Mouse (Mus musculus) mesoderm, embryonic 11.5 days (tissue): ENCODE results near the gene Tbc1d22a.

Experiments used
- DNase-seq: peaks from one replicate; pipeline ENCODE4 v3.0.0-alpha.2; 2012; ENCODE audit warnings: low read depth, low spot score

Tbc1d22a gene

DNA sequence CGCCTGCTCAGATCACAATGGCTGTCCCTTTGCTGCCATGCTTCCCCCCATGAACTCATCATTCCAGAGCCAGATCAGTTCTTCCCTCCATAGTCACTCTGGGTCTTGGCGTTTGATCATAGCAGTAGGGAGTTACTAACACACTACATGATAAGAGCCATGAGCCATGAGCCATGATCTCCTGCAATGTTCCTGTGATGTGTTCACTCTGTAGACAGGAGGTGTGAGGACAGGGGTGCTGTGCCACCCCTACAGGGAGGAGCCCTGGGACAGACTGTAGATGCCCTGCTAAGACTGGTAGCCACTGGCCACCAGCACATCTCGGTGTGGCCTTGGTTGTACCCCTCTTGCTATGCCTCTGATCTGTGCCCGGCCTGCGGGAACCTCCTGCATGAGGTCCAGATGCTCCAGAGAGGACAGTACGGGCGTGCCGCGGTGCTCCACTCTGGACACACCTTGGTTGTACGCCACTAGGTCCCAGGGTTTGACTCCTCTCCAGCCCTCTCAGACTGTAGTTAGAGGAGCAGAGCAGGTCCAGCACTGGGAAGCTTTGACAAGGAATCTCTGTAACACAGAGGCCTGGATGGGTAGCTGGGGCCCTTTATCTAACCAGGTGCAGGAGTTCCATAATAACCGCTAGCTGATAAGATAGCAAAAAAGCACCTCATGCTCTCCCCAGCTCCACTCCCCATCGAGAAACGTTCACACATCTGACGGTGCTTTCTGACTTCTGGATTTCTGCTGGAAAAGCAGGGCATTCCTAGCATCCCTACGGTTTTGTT, 224.9 kb downstream of the Tbc1d22a start:
- no peak for DNase-seq

DNA sequence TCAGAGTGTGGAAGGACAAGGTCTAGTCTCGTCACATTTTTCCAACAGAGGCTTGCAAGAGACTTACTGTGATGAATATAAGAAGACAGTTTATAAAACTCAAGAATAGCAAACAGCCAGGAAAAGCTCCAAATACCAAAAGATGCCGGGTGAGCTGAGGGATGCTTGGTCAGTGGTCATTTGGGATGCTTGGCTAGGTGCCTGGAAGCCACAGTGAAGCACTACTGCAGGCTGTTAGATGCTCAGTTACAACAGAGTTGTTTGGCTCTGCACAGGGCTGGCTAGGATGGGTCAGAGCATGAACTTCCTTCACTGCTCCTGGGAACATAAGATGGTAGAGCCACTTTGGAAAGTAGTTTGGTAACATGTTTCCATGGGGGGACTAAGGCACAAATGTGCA, 230.0 kb downstream of the Tbc1d22a start:
- DNase-seq: no peak

DNA sequence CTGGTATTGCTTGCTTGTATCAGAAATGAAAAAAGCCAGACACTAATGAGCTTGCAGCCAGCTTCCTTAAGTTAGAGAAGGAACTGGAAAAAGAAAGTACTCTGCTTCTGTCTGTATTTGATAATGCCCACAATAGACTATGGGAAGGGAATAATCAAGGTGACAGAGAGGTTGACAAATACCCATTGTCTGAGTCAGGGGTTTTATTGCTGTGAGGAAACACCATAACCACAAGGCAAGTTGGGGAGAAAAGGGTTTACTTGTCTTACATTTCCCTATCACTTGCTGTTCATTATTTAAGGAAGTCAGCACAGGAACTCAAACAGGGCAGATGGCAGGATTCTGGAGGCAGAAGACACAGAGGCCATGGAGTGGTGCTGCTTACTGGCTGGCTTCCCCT, 231.8 kb downstream of the Tbc1d22a start:
- no peak for DNase-seq

DNA sequence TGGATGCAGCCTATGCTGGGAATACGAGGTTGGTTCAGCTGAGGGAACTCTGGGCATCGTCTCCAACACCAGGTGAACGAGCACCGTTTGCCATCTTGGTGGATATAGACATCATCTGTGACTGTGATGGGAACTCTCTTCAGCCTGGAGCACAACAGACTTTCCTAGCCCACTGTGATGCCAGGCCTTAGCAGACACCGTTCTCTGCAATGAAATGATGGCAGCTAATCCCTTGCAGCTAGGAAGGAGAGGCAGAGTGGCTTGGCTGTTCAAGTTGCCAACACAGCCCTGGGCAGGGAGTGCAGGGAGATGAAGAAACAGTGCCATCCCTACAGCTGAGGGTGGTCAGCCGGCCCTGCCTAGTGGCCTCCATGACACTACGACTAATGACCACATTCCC, 233.0 kb downstream of the Tbc1d22a start:
- no peak for DNase-seq

DNA sequence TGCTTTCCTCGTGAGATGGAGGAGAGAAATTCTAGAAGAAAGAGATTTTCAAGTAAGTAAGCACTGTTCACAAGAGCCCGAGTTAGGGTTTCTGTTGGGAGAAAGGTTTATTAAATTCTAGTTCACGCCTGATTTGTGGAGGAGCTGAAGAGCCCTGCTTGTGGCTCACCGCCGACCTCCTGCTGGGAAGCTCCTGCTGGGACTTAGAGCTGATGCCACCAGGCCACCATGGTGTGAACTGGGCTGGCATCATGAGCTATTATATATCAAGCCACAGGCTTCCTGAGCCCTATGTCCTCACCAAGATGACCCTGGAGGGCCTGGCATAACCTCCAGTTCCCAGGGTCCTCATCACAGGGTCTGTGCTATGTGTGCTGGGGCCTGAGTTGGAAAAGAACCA, 235.0 kb downstream of the Tbc1d22a start:
- no peak for DNase-seq

DNA sequence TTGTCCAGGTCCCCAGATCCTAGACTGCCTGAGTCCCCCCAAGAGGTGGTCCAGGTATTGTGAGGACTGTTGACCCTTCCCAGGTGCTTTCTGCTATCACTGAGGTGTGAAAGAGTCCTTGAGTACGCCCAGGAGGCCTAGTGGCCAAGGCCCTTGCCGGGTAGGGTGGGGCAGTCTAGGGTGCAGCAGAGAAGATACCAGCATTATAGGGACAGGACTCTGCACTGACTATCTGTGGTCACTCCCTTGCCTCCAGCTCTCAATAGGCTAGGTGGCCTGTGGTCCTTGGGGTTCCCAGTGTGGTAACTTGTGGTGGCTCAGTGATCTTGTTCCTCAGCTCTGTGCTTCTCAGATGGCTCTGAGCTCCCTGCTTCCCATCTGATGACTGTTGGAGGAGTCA, 235.5 kb downstream of the Tbc1d22a start:
- no peak for DNase-seq

DNA sequence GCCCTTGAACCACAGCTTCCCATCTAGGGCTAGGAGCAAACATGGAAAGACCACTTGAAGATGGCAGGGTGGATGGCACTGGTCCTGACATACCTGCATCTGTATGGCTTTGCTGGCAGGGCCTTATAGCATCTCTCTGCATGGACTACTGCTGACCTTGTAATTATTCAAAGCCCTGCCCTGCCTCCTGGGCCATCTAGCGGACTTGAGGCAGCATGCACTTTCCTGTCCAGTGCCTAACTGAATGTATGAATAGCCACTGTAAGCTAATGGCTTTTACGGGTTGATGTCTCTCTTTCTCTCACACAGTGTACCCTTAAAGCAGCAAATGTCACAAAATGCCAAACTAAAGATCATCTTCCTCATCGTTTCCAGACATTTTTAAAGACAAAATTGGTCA, 245.2 kb downstream of the Tbc1d22a start:
- DNase-seq: no peak

DNA sequence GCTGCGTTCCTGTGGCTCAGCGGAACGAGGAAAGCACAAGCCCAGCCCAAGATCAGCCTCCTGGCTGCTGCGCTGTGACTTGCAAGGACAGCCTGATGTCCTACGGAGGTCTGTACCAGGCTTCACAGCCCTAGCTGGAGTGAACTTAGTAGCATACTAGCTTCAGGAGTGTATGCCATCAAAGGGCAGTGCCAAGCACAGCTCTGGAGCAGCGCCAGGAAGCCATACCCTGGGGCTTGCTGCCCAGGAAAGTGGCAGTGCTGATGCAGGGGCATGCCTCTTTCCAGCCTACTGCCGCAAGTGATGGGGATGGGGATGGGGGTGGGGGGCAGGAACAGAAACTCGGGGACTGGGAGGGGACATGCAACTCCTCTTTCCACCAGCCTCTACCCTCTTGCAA, 248.4 kb downstream of the Tbc1d22a start:
- DNase-seq: no peak

DNA sequence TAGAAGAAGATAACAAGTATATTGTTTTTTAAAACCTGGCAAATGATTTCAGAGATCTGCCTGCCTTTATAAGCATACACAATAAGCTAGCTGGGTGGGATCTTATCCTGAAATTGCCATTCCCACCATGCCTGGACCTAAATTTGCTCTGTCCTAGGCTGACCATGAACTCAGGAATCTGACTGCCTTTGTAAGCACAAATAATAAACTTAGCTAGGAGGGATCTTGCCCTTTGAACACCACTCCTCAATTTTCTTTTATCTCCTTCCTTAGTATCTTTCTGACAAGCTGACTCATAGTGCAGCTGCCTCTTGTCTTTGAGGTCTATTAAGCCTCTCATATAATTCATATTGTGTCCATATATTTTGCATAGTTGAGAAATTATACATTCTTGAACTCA, 253.8 kb downstream of the Tbc1d22a start:
- no peak for DNase-seq

DNA sequence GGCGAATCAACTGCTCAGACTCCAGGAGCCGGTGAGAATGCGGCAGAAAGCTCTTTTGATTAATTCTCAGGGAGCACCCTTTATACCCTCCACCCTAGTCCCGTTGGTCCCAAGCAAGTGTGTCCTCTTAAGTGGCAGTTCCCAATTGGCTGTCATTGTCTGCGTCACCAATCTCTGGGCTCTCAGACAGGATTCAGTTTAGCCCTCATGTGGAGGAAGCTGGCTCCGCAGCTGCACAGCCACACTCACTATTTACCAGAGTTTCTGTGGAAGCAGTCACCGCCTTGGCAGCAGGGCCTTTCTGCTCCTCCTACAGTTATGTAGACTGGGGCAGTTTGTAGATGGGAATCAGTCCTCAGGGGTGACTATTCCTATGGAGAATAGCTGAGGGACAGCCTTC, 256.9 kb downstream of the Tbc1d22a start:
- DNase-seq: peak; percentile 19

DNA sequence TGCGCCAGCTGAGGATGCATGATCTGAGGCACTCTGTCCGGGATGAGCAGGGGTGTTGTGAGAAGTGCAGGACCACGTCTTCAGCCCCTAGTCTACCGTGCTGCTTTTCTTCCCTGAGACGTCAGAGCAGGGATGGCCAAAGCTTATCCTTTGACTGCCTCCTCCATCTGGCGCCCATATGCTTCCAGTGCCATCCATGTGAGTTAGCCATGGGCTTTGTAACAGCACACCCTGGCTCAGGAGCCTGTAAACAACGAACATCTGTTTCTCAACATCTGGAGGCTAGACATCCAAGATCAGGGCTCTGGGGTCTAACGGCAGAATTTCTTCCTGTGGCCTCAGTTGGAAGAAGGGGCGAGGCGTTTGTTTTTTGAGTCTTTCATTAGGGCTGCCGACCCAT, 259.2 kb downstream of the Tbc1d22a start:
- DNase-seq: peak; percentile 77

DNA sequence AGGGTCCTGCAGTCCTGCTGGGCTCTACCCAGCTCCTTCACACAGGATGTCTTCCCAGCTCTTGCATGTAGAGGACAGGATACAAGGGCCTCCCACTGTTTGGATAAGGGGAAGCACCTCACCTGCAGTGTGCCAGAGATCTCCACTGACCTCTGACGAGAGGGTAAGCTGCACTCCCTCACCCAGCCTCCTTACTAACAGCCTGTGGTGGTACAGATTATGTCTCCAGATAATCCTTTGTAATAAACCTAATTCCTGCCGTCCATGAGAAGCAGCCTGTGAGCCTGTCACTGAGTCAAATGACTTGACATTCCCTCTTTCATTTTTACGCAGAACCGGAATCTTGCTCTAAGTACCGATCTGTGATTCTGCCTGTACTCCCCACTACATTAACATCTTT, 260.7 kb downstream of the Tbc1d22a start:
- DNase-seq: no peak

DNA sequence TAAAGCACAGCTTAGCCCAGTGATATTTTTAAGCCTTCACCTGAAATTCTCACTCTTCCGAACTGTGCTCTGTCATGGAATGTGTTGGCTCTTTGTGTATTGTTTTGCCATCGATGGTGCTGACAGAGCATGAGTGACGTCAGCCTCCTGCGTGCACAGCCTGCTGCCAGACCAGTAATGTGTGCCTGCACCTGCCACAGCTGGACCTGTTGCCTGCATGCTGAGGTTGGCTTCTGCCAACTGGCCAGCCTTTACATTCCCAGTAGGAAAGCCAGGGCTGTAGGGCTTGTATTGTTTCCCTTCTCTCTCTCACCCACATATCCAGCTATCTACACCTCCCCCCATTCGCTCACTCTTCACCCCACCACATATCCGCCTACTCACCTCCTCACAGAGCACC, 262.2 kb downstream of the Tbc1d22a start:
- DNase-seq: peak; percentile 26

DNA sequence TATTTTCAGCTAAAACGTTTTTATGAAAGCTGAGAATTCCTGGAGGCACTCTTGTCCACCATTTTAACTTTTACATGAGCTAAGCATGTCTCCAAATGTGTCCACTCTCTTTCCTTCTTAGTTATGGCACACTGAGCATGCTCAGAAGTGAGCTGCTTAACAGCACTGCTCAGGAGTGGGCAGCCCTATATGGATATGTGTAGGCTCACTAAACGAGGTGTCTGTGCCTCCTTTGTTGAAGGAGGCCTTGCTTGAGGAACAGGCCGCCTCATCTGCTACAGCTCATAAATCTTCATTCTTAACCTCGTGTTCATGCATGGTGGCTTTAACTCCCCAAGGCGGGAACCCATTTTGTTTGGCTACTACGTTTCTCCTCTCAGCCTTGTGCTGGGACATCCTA, 262.8 kb downstream of the Tbc1d22a start:
- peak; percentile 31 for DNase-seq

DNA sequence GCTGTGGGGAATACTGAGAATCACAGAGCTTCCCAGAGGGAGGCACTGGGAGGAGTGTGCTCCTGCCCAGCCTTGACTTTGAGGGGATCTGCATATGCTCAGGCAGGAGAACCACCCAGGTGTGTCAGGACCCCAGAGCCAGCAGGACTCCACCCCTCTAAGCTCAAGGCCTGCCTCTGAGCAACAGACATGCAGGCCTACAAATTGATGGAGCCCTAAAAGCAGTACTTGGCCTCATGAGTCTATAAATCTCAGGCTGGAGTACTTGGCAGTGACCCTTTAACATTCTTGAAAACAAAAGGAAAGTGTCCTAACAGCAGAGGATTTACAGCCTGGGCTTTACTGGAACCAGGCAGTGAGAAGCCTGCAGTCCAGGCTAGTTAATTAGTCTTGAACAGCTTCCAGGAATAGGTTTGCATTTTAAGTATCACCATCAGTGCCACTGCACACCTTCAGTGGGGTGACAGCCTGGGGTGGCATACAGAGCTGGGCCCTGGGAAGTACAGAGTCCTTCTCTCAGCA, 263.3 kb downstream of the Tbc1d22a start:
- peak; percentile 66 for DNase-seq

DNA sequence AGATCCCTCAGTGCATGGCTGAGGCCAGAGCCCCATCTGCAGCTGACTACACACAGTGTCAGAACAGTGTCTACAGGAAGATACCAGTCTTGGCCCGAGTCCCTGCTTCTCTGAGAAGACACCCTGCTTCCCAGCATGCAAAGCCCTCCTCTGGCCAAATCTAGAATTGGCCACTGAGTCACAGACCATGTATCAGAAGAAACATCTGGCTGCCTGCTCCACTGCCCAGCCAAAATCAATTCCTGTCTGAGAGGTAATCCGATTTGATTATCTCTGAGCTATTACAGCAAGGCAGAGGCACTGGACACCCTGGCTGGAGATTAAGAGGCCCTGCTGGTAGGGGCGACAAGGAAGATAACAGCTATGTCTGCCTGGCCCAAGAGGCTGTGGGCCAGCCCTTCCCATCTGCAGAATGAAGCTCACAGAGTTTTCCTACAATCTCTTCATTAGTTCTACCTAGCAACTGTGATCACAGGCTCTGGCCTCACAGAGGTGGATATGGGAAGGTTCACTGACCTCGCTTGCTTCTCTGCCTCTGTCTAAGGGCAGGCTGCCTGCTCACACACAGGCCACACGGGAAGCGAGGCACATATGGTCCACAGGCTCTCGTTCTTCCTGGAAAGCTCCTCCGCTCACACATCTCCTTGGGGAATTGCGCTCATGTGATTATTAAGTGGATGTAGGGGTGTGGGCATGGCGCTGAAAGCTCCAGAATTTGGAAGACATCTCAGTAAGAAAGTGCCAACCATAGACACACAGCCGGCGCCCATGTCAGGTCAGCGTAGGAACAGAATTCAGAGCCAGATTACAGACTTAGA, 264.6 kb downstream of the Tbc1d22a start:
- peak; percentile 59 for DNase-seq

DNA sequence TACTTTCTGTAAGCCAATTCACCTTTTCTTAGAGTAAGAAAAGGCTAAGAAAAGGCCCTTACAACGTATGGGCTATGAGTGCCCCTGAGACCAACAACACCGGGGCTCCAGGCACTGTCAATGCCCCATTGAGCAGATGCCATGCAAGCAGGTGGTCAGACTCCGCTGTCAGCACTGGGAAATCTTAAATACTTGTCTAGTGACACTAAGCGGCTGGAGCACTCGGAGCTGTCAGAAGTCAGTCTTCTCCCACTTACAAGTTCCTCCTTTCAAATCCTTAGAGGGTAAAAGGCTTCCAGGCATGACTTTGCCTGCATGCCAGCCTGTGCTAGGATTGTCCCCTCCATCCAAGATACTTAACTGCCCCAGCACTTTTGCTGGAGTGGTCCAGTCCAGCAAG, 268.1 kb downstream of the Tbc1d22a start:
- DNase-seq: no peak

DNA sequence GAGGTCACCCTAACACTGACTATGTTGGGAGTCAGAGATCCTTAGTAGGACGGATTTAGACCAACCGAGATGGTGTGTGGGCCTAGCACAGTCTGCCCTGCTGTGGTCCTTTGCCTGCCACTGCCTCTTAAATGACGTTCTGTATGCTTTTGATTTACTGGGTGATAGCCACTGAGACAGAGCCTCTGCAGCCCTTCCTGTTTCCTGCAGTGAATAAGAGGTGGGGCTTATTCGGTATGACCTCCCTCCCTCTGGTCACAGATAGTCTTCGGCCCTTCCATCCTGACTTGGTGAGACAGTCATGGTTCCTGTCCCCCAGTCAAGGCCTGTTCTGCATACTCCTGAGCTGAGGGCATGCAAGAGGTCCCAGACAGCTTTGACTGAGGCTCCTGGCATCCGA, 271.6 kb downstream of the Tbc1d22a start:
- DNase-seq: no peak

DNA sequence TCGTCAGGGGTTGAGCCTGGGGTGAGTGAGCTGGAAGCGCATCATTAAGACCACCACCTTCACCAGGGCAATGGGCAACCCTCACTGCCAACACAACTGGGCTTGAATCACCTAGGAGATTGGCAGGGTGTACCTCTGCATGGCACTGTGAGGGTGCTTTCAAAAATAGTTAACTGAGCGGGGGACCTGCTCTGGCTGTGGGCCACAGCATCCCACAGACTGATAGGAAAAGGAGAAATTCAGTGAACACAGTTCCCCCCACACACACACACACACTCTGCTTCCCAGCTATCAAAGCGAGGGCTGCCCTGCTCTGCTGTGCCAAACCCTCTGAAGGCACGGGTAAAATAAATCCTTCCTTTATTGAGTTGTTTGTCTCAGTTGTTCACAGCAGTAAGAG, 273.1 kb downstream of the Tbc1d22a start:
- no peak for DNase-seq

DNA sequence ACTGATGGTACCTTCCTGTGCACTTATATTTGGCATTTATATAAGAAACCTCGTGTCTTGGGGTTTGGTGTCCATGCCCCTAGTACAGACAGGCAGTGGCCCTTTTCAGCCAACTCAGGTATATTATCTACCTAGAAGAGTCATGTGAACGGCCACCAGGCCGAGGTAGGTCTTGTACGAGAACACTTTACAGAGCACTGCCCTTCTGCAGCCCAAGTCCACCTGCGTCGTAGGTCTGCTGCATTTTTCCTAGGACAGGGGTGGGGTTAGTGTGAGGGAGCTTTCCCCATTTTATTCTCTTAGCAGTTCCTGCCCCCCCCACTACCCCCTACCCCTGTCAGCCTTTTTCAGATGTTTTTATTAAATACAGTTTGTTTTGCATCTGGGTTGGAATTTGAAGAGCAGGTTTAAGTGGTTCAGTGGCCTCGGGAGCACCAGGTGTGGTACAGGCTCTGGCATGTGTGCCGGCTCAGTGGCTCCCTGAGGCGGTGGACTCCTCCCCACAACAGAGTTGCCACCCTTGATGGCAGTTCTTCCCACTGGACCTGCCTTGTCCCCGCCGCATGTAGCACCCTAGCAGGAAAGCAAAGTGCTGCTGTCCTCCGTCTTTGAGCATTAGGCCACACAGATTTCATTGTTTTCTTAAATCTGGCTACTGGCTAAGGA, 277.3 kb downstream of the Tbc1d22a start:
- DNase-seq: no peak

DNA sequence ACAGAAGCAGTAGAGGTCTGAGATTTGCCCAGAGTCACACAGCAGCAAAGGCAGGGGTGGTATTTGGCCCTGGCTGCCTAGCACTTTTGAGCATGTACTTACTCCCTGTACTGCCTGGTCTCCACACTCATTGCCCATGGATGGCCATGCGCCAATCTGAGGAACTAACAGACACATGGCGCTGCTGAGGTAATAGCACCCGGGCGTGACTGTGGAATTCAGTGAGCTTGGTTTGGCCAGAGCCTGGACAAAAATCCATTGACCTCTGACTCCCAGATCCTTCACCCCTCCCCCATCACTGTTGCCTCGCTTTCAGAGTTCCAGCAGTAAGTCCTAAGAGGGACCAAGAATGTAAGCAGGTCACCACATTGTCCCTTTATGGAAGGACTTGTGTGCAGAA, 278.4 kb downstream of the Tbc1d22a start:
- DNase-seq: peak; percentile 30

DNA sequence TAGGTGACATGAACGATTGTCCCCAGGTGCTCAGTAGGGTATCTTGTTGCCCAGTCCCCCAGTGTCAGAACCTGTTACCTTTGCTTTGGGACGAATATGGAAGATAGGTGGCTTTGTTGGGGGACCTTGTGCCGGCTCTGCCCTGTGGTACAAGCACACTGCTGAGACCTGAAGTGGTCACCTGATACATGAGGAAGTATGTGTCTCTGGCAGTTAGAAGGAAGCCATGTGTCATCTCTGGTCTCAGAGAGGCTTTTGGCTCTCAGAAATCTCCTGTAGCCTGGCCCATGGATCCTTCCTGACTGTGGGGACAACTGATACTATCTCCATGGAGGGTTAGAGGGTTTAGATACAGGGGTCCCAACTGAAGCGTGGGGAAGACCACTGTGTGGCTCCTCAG, 281.9 kb downstream of the Tbc1d22a start:
- DNase-seq: no peak
